Mouse (Mus musculus): Measurements from ENCODE around the gene Elf1. TPM values are rescaled to one million over a fixed set of nuclear protein-coding genes. Genes with fewer than 3 reads are reported as not detected.
"Not testable (repeated sequence)": the region's sequence is repeated elsewhere in the genome, so short reads cannot be mapped to it uniquely, and the experiment has no call there.

Elf1 gene
- total RNA-seq (2021), result 1 to 10 TPM; 4.1 to 4.4 TPM

DNA sequence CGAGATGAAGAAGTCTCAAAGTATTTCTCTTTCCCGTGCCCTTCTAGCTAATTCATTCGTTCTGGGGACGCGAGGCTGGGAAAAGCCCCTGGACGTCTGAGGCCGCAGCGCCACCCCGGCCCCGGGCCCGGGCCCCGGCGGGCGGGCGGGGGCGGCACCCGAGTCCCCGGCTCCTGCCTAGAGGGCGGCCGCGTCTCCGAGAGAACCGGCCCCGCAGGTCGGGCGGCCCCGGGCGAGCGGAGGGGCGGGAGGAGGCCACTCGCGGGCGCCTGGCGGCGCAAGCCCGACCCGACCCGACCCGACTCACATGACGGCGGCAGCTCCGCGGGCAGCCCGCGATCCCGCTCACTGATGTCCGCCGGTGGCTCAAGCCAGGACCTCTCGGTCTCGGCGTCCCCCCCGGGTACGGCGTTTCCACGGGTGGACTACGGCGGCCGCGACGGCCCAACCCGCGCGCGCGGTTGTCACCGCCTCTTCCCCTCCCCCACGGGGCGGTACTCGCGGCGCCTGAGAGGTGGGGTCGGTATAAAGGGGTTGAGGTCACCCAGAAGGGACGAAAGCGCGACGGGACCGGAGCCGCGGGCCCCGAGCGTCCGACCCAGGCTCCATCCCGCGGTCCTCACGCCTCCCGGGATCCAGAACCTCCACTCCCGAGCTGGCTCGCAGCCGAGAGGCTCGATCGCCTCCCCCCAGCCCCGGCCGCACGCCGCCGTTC lies at the start of gene Elf1:
Gene Elf1, plus strand, starts transcription at position 571 of the 715 bp plus-strand sequence.
- intact Hi-C loops (cut with DNase I), result loop anchor here (1.0 to 5.0 kb wide), 2 partner anchors 82 to 107 kb away; partner anchors contain the start of gene Sugt1
- DNase-seq (ENCODE audit: low spot score in 2 of 2), result peak; percentile 96 to 97

DNA sequence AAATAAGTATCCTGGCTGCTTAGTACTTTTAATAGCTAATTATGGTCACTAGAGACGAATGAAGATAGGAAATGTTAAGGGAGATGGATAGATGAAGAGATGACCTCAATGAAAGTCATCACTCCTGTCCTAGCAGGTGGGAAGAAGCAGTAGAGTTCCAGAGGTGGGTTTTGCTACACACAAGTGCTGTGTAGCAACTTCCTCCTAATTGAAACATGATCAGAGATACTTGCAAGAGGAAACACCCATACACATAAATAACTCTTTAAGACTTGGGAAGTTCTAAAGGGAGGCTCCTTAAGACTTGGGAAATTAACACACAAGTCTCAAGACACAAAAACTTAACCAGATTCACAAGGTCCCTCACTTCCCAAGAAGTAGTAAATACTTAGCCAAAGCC lies 46.9 kb upstream of the Elf1 start:
- no peak for DNase-seq (ENCODE audit: low spot score in 2 of 2)
- intact Hi-C loops (cut with DNase I), result no loop called here

DNA sequence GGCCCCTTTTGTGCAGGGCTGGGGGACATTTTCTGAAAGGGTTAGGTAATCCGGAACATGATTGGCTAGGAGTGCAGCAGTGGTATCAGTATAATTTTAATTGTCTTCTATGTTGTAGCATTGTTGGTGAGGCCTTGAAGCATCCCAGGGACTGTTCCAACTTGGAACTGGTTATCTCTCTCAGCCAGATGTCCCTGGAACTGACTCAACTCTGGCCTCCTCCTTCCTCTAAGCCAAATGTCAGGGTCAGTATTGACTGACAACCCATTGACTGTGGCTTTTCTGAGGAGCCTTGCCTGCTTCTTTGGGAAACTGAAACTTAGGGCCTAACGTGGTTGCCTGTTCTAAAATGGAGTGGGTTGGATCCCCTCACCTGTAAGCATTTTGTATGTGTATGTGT lies 40.3 kb upstream of the Elf1 start:
- intact Hi-C loops (cut with DNase I), result no loop called here

DNA sequence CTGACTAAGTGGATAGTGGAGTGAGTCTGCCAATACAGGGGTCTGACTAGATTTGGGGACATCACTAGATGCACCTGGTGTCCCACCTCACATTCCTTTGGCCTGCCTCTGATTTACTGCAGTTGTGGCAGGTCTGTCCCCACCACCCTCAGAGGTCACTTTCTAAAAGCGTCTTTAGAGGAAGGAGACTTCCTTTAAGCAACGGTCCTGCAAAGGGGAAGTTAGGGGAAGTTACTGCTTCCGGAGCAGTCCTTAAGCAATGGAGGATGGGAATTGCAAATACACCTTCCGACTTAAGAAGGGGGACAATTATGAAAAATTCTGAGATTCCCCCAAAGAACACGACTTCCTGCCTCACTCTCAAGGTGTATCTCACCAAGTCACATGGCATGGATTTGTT lies 39.6 kb upstream of the Elf1 start:
- intact Hi-C loops (cut with DNase I), result no loop called here

More for the DNA sequence above, 40.3 kb upstream of the Elf1 start:
- DNase-seq (ENCODE audit: low spot score in 2 of 2), result no peak

DNA sequence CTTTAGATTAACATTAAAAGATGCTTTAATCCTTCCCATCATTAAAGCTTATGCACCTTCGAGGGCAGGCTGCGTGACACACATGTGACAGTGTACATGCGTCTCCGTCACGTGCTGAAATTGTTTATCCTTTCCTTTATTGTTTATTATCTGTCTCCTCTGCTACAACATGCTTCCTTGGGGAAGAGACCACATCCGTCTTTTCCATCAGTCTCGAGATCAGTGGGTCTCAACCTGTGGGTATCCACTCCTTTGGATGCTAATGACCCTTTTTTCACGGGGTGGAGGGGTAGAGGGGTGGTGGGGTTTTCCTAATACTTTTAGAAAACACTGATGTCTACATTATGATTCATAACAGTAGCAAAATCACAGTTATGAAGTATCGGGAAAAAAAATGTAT lies 36.4 kb upstream of the Elf1 start:
- intact Hi-C loops (cut with DNase I), result no loop called here
- DNase-seq (ENCODE audit: low spot score in 2 of 2), result no peak

More for the DNA sequence above, 39.6 kb upstream of the Elf1 start:
- DNase-seq (ENCODE audit: low spot score in 2 of 2), result no peak

DNA sequence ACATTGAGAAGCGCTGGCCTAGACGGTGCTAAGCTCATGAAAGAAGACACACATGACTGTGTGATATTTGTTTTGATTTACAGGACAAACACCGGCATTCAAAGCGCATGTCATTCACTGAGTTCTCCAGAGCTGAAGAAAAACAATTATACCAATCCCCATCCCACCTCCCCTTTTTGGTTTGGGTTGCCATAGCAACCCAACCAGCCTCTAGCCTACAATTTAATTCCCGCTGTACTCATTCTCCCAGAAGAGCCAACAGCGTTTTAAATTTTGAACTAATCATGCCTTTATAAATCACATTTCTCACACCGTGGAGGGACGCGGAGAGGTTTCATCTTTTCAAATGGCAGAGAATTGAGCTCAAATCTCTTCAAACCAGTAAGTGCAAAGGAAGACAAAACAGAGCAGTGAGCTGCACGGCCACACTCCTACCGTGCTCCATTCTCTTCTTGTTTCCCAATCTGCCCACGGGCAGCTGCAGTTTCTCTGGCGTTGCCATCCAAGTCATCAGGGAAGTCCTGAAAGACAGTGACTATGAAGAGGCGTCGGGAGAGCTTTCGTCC lies 35.9 kb upstream of the Elf1 start:
- intact Hi-C loops (cut with DNase I), result no loop called here
- DNase-seq (ENCODE audit: low spot score in 2 of 2), result peak; percentile 31 to 59

DNA sequence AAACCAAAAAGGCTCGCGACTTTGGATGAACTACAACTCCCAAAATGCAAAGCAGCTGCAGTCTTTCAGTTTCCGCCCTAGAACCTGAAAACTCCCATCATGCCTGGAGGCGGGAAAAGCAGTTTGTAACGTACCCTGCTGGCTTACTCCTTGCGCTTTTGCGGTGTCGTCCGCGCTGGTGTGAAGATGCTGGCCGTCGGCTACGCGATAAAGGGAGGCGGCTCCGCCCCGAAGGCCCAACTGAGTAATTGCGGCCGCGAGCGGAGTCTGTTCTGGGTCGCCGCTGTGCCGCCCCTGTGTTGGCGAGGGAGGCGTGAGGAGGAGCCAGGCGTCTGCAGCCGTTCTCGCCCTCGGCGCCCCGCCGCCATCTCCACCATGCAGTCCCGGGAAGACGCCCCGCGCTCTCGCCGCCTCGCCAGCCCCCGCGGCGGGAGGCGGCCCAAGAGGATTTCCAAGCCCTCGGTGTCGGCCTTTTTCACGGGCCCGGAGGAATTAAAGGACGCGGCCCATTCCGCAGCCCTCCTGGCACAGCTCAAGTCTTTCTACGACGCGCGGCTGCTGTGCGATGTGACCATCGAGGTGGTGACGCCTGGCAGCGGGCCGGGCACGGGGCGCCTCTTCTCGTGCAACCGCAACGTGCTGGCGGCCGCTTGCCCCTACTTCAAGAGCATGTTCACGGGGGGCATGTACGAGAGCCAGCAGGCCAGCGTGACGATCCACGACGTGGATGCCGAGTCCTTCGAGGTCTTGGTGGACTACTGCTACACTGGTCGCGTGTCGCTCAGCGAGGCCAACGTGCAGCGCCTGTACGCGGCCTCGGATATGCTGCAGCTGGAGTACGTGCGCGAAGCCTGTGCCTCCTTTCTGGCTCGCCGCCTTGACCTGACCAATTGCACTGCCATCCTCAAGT lies 29.1 kb upstream of the Elf1 start, which contains the start of gene Kbtbd6:
Gene Kbtbd6, plus strand, starts transcription at position 155 of the 910 bp plus-strand sequence.
- intact Hi-C loops (cut with DNase I), result not testable (repeated sequence)
- DNase-seq (ENCODE audit: low spot score in 2 of 2), result peak; percentile 78 to 89

DNA sequence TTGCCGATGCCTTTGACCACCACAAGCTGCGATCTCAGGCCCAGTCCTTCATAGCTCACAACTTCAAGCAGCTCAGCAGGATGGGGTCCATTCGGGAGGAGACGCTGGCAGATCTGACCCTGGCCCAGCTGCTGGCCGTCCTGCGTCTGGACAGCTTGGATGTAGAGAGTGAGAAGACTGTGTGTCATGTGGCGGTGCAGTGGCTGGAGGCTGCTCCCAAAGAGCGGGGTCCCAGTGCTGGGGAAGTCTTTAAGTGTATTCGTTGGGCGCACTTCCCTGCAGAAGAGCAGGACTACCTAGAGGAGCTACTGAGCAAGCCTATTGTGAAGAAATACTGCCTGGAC lies 28.4 kb upstream of the Elf1 start:
- DNase-seq (ENCODE audit: low spot score in 2 of 2); intact Hi-C loops (cut with DNase I): not testable (repeated sequence)

DNA sequence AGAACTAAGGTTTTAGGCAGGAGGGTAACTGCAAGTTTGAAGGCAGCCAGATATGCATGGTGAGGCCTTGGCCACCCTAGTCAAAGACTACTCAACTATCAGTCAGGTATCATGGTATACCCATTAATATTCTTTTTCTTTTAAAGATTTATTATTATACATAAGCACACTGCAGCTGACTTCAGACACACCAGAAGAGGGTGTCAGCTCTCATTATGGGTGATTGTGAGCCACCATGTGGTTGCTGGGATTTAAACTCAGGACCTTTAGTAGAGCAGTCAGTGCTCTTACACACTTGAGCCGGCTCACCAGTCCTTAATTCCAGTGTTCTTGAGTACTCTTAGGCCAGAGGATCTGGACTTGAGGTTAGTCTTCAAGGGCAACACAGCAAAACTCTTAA lies 20.6 kb upstream of the Elf1 start:
- DNase-seq (ENCODE audit: low spot score in 2 of 2), result no peak
- intact Hi-C loops (cut with DNase I), result no loop called here

DNA sequence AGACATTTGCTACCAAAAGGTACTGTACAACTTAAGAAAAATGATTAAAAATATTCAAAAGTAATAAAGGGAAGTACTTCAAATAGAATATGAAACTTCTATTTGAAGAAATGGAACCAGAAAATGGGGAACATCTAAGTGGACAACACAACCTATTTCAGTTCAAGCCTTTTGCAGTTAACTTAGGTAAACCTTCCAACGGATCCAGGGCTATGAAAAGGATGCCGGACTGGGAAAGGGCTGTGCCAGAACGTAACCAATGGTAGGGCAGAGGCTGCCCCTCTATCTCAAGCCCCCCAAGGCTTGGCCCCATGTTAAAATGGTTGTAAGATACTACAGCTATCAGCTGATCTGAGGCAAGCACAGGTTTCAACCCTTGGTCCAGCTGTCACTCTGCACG lies 20.0 kb upstream of the Elf1 start:
- no peak for DNase-seq (ENCODE audit: low spot score in 2 of 2)
- intact Hi-C loops (cut with DNase I), result no loop called here

DNA sequence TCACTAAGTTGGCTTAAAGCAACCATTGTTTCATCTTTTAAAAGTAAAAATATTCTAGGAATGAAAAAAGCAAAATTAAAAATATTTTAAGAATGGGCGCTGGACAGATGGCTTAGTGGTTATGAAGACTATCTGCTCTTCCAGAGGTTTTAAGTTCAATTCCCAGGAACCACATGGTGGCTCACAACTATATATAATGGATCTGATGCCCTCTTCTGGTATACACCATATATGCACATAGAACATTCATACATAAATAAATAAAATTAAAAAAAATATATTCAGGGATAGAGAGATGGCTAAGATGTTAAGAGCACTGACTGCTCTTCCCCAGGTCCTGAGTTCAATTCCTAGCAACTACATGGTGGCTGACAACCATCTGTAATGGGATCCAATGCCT lies 15.4 kb upstream of the Elf1 start:
- DNase-seq (ENCODE audit: low spot score in 2 of 2), result no peak
- intact Hi-C loops (cut with DNase I), result no loop called here

DNA sequence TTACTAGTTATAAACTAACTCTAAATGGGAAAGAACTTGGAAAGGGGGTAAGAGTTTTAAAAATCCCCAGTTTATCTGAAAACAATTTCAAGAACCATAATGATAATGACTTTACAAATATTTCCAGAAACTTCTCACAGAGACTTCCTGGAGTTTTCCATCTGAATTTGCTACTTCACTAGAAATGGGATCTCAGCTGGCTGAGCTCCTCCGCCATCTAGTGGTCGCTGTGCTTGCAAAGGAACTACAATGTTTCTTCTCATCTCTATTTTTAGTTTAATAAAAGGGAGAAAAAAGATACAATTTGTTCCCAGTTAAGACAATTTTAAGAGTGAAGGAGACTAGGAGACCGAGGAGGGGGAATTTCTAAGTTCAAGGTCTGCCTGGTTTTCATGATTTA lies 13.4 kb upstream of the Elf1 start:
- intact Hi-C loops (cut with DNase I), result no loop called here
- peak; percentile 68 to 70 for DNase-seq (ENCODE audit: low spot score in 2 of 2)

DNA sequence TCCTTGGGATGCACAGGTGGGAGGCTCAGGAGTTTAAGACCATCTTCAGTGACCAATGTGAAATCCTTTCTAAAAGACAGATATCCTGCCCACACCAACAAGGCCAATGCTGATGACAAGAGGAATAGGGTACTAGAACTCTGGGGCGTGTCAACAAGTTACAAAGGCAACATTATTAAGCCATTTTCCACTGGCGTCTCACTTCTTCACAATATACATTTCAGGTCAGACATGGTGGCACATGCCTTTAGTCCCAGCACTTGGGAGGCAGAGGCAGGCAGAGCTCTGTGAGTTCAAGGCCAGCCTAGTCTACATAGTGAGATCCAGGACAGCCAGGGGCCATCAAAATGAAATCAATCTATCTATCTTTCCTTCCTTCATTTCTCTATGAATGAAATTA lies 7.6 kb upstream of the Elf1 start:
- DNase-seq (ENCODE audit: low spot score in 2 of 2), result no peak
- intact Hi-C loops (cut with DNase I), result loop anchor here (2.0 kb wide), 1 partner anchor 349 kb away; no protein-coding TSS in a partner anchor

DNA sequence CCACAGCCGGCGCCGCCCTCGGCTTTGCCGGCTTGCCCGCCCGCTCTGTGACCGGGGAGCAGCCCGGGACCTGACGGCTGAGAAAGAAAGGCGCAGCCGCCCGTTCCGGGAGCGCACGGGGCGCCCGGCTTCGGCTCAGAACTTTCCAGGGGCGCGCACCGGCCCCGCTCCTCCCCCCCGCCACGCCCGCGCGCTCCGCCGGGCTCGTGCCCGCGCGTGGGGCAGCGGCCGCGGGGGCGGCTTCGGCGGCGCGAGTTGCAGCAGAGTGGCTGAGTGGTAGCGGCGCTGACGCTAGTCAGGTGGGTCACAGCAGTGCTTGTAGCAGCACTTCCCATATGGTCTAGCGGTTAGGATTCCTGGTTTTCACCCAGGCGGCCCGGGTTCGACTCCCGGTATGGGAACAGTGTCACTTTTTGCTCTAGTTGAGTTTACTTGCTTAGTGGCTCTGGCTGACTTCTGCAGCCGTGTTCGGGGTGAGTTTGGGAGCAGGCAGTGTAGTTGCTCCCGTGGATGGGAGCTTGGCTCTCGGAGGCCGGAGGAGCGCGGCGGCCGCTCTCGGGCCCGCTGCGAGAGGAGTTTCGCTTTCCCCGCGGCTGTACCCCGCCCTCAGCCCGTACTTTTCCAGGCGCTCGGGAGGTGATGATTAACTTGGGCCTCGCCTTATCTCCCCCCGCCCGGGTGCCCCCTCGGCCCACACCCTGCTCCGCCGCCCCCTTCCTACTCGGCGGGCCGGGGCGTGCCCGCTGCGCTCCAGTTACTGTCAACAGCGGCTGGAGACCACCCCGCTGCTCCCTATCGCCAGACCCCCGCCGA lies 551 bp downstream of the Elf1 start, which contains the start of gene Wbp4:
Gene Wbp4, minus strand, starts transcription at position 182 of the 813 bp plus-strand sequence.
- peak; percentile 97 to 98 for DNase-seq (ENCODE audit: low spot score in 2 of 2)
- intact Hi-C loops (cut with DNase I), result loop anchor here (5.0 kb wide), 1 partner anchor 81 kb away; no protein-coding TSS in a partner anchor

DNA sequence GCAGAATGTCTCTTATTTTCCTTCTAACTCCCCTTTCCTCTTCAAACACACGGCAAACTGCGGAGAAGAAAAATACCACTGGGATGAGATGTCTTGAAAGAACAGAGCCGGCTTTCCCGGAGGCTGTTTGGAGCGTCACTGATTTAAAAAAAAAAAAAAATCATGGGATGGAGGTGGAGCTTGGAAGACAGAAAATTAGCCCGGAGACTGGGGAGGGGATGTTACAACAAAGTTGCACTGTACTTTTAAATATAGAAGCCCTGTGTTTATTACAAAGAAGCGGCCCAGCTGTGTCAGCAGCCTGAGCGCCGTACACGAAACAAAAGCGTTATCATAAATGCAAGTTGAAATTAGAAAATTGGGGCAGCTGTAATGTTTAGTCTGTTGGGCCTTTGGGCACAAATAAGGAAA lies 1.3 kb downstream of the Elf1 start:
- intact Hi-C loops (cut with DNase I), result loop anchor here (5.0 kb wide), 1 partner anchor 80 kb away; no protein-coding TSS in a partner anchor

DNA sequence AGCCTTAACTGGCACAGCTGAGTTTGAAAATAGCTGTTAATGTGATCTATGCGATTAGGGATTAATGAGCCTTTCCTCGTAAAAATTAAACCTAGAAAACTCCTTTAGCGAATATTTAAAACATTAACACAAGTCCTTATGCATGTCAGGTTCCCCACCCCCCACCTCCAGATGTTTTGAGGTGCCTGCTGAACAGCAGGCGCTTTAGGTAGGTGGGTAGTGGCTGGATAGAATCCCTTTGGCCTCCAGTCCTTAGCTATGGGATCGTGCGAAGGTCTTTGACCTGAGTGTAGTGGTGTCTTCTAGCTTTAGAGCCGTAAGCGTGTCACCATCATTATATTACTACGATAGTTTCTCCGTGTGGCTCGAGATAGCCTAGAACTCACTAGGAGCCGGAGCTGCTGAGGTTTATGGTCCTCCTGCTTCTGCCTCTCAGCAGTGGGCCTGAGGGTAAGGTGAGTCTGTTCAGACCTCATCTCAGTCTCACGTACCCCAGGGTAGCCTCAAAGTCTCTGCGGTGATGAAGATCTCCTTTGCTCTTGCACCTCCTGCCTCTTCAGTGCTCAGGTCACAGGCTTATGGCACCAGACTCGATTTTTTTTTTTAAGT lies 1.9 kb downstream of the Elf1 start:
- intact Hi-C loops (cut with DNase I), result loop anchor here (5.0 kb wide), 1 partner anchor 79 kb away; no protein-coding TSS in a partner anchor
- DNase-seq (ENCODE audit: low spot score in 2 of 2), result no peak

More for the DNA sequence above, 1.3 kb downstream of the Elf1 start:
- peak; percentile 32 to 62 for DNase-seq (ENCODE audit: low spot score in 2 of 2)

DNA sequence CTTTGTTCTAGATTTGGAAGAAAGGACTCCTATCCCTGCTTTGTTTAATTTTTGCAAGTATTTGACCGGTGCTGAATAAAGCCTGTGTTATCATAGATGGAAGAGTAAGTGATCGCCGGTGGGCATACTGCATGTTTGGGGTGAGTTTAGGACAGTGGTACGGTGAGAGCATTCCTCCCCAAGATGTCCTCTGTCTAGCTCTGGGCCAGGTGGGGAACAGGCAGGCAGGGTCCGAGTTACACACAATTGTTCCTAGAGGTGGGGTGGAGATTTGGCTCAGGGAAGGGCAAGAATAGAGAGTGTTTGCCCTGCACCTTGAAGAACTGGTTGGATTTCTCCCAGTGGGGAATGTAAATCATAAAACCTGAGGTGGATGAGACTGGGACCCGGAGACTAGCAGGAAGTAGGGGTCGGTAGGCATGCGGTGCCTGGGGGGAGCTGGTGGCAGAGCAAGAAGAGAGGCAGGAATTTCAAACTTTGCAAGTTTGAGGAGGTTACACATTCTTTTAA lies 2.7 kb downstream of the Elf1 start:
- intact Hi-C loops (cut with DNase I), result loop anchor here (5.0 kb wide), 1 partner anchor 79 kb away; no protein-coding TSS in a partner anchor
- no peak for DNase-seq (ENCODE audit: low spot score in 2 of 2)

DNA sequence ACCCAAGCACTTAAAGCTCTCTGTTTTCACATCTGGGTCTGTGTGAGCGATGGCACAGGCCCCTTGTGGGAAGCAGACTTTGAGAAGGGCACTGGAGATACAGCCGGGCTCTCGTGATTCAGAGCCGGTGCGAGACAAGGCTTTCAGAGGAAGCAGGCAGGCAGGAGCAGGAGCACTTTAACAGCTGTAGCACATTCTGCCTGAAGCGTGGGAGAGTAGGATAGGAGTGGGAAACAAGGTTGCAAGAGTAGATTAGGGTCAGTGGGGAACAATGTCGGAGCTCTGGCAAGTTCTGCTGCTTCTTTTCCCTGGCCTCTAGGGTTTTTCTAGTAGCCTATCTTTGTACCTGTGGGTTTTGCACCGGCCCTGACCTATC lies 5.6 kb downstream of the Elf1 start:
- no peak for DNase-seq (ENCODE audit: low spot score in 2 of 2)
- intact Hi-C loops (cut with DNase I), result no loop called here
